Mouse (Mus musculus): ENCODE measurements around the gene Prss22. TPM values are rescaled to one million over a fixed set of nuclear protein-coding genes. Genes with fewer than 3 reads are reported as not detected.

Prss22 gene
- not detected in 2 replicates for total RNA-seq (2017)

- no peak for ATAC-seq (replicated peaks; ENCODE audit: low read depth, poor library complexity, severe bottlenecking)
These were observed at the start of gene Prss22 for GRCm38 (mm10) chr17:23997901-23998300. TSS of gene Prss22 (minus strand) at chr17:23998100.

- no peak for ATAC-seq (replicated peaks; ENCODE audit: low read depth, poor library complexity, severe bottlenecking)
These were observed 48.1 kb upstream of the Prss22 start for GRCm38 (mm10) chr17:24046026-24046425.

DNA sequence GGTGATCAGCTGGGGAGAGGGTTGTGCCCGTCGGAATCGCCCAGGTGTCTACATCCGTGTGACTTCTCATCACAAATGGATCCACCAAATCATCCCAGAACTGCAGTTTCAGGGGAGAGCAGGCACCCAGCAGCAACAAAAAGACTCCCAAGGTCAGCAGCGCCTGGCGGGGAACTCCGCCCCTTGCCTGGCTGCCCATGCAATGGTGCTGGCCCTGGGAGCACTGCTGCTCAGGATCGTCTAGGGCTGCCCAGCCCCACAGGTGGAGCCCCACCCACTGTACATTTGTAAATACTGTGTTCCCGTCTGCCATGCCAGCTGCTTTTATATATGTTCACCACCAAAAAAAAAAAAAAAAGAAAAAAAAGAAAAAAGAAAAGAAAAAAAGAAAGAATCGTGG is 47.7 kb upstream of the Prss22 start:
- no peak for ATAC-seq (replicated peaks; ENCODE audit: low read depth, poor library complexity, severe bottlenecking)

DNA sequence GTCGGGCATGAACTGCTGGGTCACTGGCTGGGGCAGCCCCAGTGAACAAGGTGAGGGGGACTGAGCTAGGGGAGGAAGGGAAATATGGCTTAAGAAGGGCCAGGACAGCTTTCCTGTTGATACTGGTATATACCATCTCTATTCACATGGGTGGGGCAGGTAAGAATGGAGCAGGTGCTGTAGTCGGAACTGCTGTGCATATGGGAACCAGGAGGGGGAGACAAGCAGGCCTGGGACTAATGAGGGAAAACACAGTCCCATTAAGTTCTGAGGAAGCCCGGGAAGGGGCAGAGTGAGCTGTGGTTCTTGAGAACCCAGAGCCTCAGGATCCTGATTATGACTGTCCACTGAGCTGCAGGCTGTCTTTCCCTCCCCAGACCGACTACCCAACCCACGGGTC is 46.6 kb upstream of the Prss22 start:
- ATAC-seq (replicated peaks; ENCODE audit: low read depth, poor library complexity, severe bottlenecking) = no peak

DNA sequence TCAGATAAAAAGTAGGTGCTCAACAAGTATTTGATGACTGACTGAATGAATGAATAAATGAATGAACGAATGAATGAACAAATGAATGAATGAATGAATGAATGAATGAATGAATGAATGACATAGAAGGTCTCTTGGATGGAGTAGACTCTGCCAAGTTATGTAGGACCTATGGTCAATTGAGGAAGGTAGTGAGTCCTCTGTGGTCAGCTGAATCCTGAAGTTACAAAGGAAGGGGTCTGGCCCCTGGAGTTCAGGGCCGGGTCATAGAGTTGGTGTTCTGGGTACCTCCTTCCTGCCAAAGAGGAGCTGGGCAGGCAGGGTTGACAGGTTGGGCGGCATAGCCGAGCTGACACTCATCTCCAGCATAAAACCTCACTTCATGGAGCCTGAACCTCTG is 39.9 kb upstream of the Prss22 start, which contains the start of gene Prss27:
TSS of gene Prss27 (plus strand) at position 301 of the 400 bp plus-strand sequence.
- no peak for ATAC-seq (replicated peaks; ENCODE audit: low read depth, poor library complexity, severe bottlenecking)

GRCm38 (mm10) chr17:24037360-24037759 is 39.5 kb upstream of the Prss22 start:
- 0 out of 2 replicates have a peak, but pooled peaks have one; percentile 36 for ATAC-seq (replicated peaks; ENCODE audit: low read depth, poor library complexity, severe bottlenecking)

GRCm38 (mm10) chr17:24036954-24037353 is 39.1 kb upstream of the Prss22 start:
- 0 out of 2 replicates have a peak, but pooled peaks have one; percentile 36 for ATAC-seq (replicated peaks; ENCODE audit: low read depth, poor library complexity, severe bottlenecking)

DNA sequence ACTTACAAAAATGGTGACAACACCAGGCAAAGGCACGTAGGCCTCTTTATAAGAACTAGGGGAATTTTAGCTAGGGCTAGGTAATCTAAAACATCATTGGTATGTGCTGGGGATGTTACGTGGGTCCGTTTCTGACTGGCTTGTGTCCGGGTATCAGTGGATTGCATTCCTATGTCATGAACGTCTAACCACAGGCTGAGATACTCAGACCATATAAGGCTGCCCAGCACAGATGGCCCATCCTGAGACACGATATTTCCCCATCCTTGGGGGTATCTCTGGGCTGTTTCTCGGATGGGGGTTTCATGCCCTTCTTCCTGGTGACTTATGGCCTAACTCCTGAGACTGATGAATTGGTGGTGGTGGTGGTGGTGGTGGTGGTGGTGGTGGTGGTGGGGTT is 37.2 kb upstream of the Prss22 start:
- ATAC-seq (replicated peaks; ENCODE audit: low read depth, poor library complexity, severe bottlenecking) = no peak

DNA sequence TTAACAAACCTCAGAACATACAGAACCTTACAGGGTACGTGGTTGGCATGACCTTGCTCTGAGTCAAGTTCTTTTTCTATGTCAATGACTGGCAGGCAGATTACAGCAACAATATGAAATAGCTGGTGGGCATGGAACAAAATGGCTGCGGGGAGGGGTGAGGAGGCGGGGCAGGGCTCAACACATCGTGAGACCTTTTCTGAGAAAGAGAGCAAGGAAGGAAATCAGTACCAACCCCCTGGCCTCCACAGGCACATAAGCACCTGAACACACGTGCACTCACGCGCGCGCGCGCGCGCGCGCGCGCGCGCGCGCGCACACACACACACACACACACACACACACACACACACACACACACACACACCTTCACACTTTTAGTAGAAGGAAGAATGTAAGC is 32.7 kb upstream of the Prss22 start:
- ATAC-seq (replicated peaks; ENCODE audit: low read depth, poor library complexity, severe bottlenecking) = no peak

GRCm38 (mm10) chr17:24029477-24029876 is 31.6 kb upstream of the Prss22 start:
- no peak for ATAC-seq (replicated peaks; ENCODE audit: low read depth, poor library complexity, severe bottlenecking)

- 0 out of 2 replicates have a peak, but pooled peaks have one; percentile 32 for ATAC-seq (replicated peaks; ENCODE audit: low read depth, poor library complexity, severe bottlenecking)
These were observed 23.7 kb upstream of the Prss22 start for GRCm38 (mm10) chr17:24021375-24022199.

DNA sequence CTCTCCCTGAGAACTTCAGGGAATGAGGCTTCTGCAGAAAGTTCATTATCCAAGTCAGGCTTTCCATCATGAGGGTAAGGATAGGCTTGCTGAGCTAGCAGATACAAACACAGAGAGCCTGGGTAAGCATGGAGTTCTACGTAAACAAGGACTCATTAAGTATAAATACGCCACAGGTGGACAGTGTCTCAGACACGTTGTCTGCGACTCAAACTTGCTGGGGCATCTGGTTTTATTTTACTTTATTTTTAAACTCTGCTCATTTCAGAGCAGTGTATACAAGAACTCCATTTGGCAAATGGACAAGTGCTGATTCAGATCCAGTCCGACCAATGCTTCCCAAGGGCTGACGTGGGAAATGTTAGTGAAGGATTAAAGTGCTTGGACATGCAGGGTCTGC is 22.8 kb upstream of the Prss22 start:
- ATAC-seq (replicated peaks; ENCODE audit: low read depth, poor library complexity, severe bottlenecking) = no peak

- ATAC-seq (replicated peaks; ENCODE audit: low read depth, poor library complexity, severe bottlenecking) = peak; percentile 68
These were observed 17.8 kb upstream of the Prss22 start for GRCm38 (mm10) chr17:24015727-24016126.

GRCm38 (mm10) chr17:24014433-24014965 is 16.6 kb upstream of the Prss22 start:
- ATAC-seq (replicated peaks; ENCODE audit: low read depth, poor library complexity, severe bottlenecking) = no peak

DNA sequence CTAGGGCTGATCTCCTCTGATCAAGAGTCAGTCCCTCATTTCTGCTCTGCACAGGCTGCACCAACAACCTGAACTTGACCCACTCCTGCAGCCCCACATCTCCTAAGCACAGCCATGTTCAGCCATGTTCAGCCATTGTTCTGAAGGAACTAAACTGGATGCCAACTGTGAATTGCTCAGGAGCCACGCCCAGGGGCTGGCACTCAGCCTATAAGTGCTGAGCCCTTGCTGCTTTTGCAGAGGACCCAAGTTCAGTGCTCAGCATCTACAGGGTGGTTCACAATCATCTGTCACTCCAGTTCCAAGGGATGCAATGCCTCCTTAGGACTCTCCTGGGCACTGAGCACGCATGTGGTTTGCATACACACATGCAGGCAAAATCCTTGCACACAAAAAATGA is 15.0 kb upstream of the Prss22 start:
- ATAC-seq (replicated peaks; ENCODE audit: low read depth, poor library complexity, severe bottlenecking) = no peak

GRCm38 (mm10) chr17:24009617-24010016 is 11.7 kb upstream of the Prss22 start:
- ATAC-seq (replicated peaks; ENCODE audit: low read depth, poor library complexity, severe bottlenecking) = no peak

DNA sequence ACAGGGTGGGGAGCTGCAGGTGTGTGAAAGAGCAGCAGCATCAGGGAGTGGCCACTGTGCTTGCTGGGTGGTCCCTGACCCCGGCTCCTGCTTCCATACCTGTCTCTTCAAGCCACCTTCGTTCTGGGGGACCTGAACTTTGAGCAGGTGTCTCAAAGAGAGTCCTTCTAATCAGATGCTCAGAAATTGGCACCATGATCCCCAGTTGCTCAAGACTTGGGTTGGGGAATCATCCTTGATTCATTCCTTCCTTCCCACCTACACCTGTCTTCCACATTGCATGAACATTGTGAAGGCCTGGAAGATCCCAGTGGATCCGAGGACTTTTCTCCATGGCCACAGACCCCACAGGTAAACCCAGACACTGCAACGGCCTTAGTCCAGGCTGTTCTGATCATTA is 10.2 kb upstream of the Prss22 start:
- ATAC-seq (replicated peaks; ENCODE audit: low read depth, poor library complexity, severe bottlenecking) = no peak

- peak; percentile 71 for ATAC-seq (replicated peaks; ENCODE audit: low read depth, poor library complexity, severe bottlenecking)
These were observed 9.5 kb upstream of the Prss22 start for GRCm38 (mm10) chr17:24007391-24007790.

DNA sequence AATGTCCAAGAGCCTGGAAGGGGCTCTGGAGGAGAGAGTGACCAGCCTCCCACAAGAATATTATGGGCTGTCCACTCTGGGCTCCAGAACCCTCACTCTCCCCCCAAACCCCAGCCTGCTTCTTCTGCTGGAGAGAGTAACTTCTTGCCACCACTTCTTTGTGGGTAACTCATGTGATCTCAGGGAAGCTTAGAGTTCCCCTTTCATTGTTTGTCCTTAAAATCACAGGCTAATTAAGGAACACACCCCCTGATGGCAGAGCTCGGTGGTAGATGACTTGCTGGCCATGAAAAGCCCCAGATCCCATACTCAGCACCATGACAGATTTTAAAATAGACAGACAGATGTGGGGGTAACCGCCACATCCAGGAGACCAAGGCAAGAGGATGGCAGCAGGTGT is 9.0 kb upstream of the Prss22 start:
- peak; percentile 87 for ATAC-seq (replicated peaks; ENCODE audit: low read depth, poor library complexity, severe bottlenecking)

DNA sequence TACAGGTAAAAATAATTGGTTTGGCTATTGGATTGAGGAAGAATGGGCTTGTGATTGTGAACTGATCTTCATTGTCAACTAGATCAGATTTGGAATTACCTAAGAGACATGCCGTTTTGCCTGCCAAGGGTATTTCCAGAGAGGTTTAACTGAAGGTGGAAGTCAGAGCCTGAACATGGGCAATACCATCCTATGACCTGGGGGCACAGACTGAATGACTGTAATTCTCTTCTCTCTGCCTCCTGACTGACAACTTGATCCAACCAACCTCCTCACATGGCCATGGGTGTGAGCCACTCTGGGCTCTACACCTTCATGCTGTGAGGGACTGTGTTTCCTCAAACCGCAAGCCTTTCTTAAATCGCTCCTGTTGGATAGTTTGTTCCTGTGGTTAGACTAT is 7.1 kb upstream of the Prss22 start:
- no peak for ATAC-seq (replicated peaks; ENCODE audit: low read depth, poor library complexity, severe bottlenecking)

- no peak for ATAC-seq (replicated peaks; ENCODE audit: low read depth, poor library complexity, severe bottlenecking)
These were observed 6.3 kb upstream of the Prss22 start for GRCm38 (mm10) chr17:24004071-24004665.

All from common myeloid progenitor, adult 5-6 weeks (primary cell).